Mouse (Mus musculus) macrophage (primary cell): ENCODE measurements around the gene Selenon. TPM values are rescaled to one million over a fixed set of nuclear protein-coding genes. Genes with fewer than 3 reads are reported as not detected.
A peak's percentile ranks its signal among the peaks of the same experiment; 100 is the strongest.
"Not testable (repeated sequence)": the region's sequence is repeated elsewhere in the genome, so short reads cannot be mapped to it uniquely, and the experiment has no call there.

ENCODE experiments used
- H3K27ac ChIP-seq: fragments of 350-480 bp; formaldehyde crosslinking; 2 replicates; pipeline ENCODE4 v1.9.0; 2021
- H3K36me3 ChIP-seq: fragments of 350-480 bp; formaldehyde crosslinking; 2 replicates; pipeline ENCODE4 v1.9.0; 2021; ENCODE audit errors: inconsistent target
- H3K4me3 ChIP-seq: fragments of 350-480 bp; formaldehyde crosslinking; 2 replicates; pipeline ENCODE4 v1.9.0; 2021; ENCODE audit errors: inconsistent target
- H3K79me2 ChIP-seq: fragments of 350-480 bp; formaldehyde crosslinking; 2 replicates; pipeline ENCODE4 v1.9.0; 2021; ENCODE audit errors: inconsistent target
- WGBS: methylation state at CpG from one replicate; pipeline ENCODE4 v1.1.7; 2026; ENCODE audit warnings: inconsistent platforms; ENCODE audit not compliant: missing documents; 5-methylcytosine and 5-hydroxymethylcytosine counted together
- polyA plus RNA-seq: library from polyadenylated mRNA; stranded (reverse); fragments of 250-400 nt; gene quantifications from 3 replicates; pipeline ENCODE4 v1.2.4, GENCODE M21; 2018; ENCODE audit warnings: inconsistent platforms

Gene Selenon
- polyA plus RNA-seq, 1 experiment from 2014 or later: 42.5 TPM

- Histone ChIP-seq H3K36me3 (no peaks in the 10 kb centered on the region), H3K79me2 (peaks cover 94% of the 10 kb centered on the region), H3K4me3 (no peak overlapping the region), H3K27ac (peak overlapping the region; percentile 42)
- 82% methylated on average over 8 of the region's 8 CpGs for WGBS
These were observed 35.0 kb downstream of the Selenon start for GRCm38 (mm10) chr4:134516981-134517380.

GRCm38 (mm10) chr4:134515614-134516013, 36.4 kb downstream of the Selenon start:
- Histone ChIP-seq H3K79me2 (peaks cover 92% of the 10 kb centered on the region), H3K36me3 (no peaks in the 10 kb centered on the region), H3K27ac (no peak overlapping the region), H3K4me3 (no peak overlapping the region)
- 75% methylated on average over 7 of the region's 7 CpGs for WGBS

GRCm38 (mm10) chr4:134514309-134514930, 37.5 kb downstream of the Selenon start:
- H3K79me2 ChIP-seq: peaks cover 80% of the 10 kb centered on the region
- no peak overlapping the region for H3K4me3 ChIP-seq
- H3K36me3 ChIP-seq: no peaks in the 10 kb centered on the region
- H3K27ac ChIP-seq: no peak overlapping the region
- WGBS: 95% methylated on average over 11 of the region's 11 CpGs

- WGBS: 3% methylated on average over 12 of the region's 15 CpGs
- Histone ChIP-seq H3K27ac (peak overlapping the region; percentile 35), H3K36me3 (peaks cover 5% of the 10 kb centered on the region), H3K4me3 (peak overlapping the region; percentile 55), H3K79me2 (peaks cover 63% of the 10 kb centered on the region)
These were observed 39.2 kb downstream of the Selenon start for GRCm38 (mm10) chr4:134512798-134513197.

GRCm38 (mm10) chr4:134511730-134512129, 40.2 kb downstream of the Selenon start:
- Histone ChIP-seq H3K36me3 (peaks cover 13% of the 10 kb centered on the region), H3K27ac (peak overlapping the region; percentile 48), H3K79me2 (peaks cover 63% of the 10 kb centered on the region), H3K4me3 (peak overlapping the region; percentile 55)
- WGBS: 34% methylated on average over 6 of the region's 6 CpGs

- H3K27ac ChIP-seq: peak within 1 kb of the TSS; percentile 48
- peak within 1 kb of the TSS; percentile 55 for H3K4me3 ChIP-seq
- under 1% methylated on average over 42 of the region's 42 CpGs for WGBS
- peaks cover 56% of the 10 kb centered on the region for H3K79me2 ChIP-seq
- peaks cover 13% of the 10 kb centered on the region for H3K36me3 ChIP-seq
These were observed 41.0 kb downstream of the Selenon start, which contains the start of gene Aunip for GRCm38 (mm10) chr4:134510845-134511411. TSS of gene Aunip (plus strand) at chr4:134510999.

- Histone ChIP-seq H3K79me2 (peaks cover 53% of the 10 kb centered on the region), H3K36me3 (peaks cover 13% of the 10 kb centered on the region), H3K27ac (no peak overlapping the region), H3K4me3 (no peak overlapping the region)
- WGBS: 93% methylated on average over 4 of the region's 4 CpGs
These were observed 41.6 kb downstream of the Selenon start for GRCm38 (mm10) chr4:134510396-134510795.

- Histone ChIP-seq H3K36me3 (peaks cover 13% of the 10 kb centered on the region), H3K4me3 (no peak overlapping the region), H3K79me2 (peaks cover 49% of the 10 kb centered on the region), H3K27ac (no peak overlapping the region)
- 94% methylated on average over 19 of the region's 19 CpGs for WGBS
These were observed 45.3 kb downstream of the Selenon start for GRCm38 (mm10) chr4:134506713-134507112.

GRCm38 (mm10) chr4:134505966-134506594, 45.9 kb downstream of the Selenon start:
- WGBS: 75% methylated on average over 3 of the region's 4 CpGs

GRCm38 (mm10) chr4:134505303-134505789, 46.6 kb downstream of the Selenon start:
- Histone ChIP-seq H3K27ac (no peak overlapping the region), H3K36me3 (peaks cover 25% of the 10 kb centered on the region), H3K79me2 (peaks cover 59% of the 10 kb centered on the region), H3K4me3 (no peak overlapping the region)
- 78% methylated on average over 4 of the region's 4 CpGs for WGBS

More at GRCm38 (mm10) chr4:134505966-134506594, 45.9 kb downstream of the Selenon start:
- Histone ChIP-seq H3K27ac (no peak overlapping the region), H3K4me3 (no peak overlapping the region), H3K36me3 (peaks cover 17% of the 10 kb centered on the region), H3K79me2 (peaks cover 51% of the 10 kb centered on the region)

GRCm38 (mm10) chr4:134503686-134504357, 48.1 kb downstream of the Selenon start:
- no peak overlapping the region for H3K4me3 ChIP-seq
- H3K36me3 ChIP-seq: peaks cover 26% of the 10 kb centered on the region
- peaks cover 74% of the 10 kb centered on the region for H3K79me2 ChIP-seq
- 92% methylated on average over 4 of the region's 4 CpGs for WGBS
- H3K27ac ChIP-seq: no peak overlapping the region

GRCm38 (mm10) chr4:134501095-134501494, 50.9 kb downstream of the Selenon start:
- WGBS: 97% methylated on average over 6 of the region's 6 CpGs
- H3K36me3 ChIP-seq: peaks cover 13% of the 10 kb centered on the region; the same call in 1 of the 2 replicates

GRCm38 (mm10) chr4:134498983-134499382, 53.0 kb downstream of the Selenon start:
- peaks cover 70% of the 10 kb centered on the region for H3K79me2 ChIP-seq
- WGBS: 39% methylated on average over 6 of the region's 6 CpGs
- H3K4me3 ChIP-seq, H3K27ac ChIP-seq: not testable (repeated sequence)
- H3K36me3 ChIP-seq: peaks cover 13% of the 10 kb centered on the region; the same call in 1 of the 2 replicates

More at GRCm38 (mm10) chr4:134501095-134501494, 50.9 kb downstream of the Selenon start:
- Histone ChIP-seq H3K79me2 (peaks cover 82% of the 10 kb centered on the region), H3K27ac (no peak overlapping the region), H3K4me3 (no peak overlapping the region)

- peaks cover 13% of the 10 kb centered on the region; the same call in 1 of the 2 replicates for H3K36me3 ChIP-seq
- peaks cover 62% of the 10 kb centered on the region for H3K79me2 ChIP-seq
- WGBS: 39% methylated on average over 9 of the region's 12 CpGs
- peak overlapping the region; percentile 51 for H3K4me3 ChIP-seq
- H3K27ac ChIP-seq: peak overlapping the region; percentile 91
These were observed 53.8 kb downstream of the Selenon start for GRCm38 (mm10) chr4:134497986-134498731.
